Mouse (Mus musculus): ENCODE results near the gene Akap13. TPM values are rescaled to one million over a fixed set of nuclear protein-coding genes. Genes with fewer than 3 reads are reported as not detected.

Gene Akap13
- polyA plus RNA-seq, 1 experiment from 2014 or later, result 32.1 TPM

- H3K4me1 ChIP-seq (replicated peaks; ENCODE audit: control insufficient read depth, insufficient read depth, low read length), result 0 out of 2 replicates have a peak, but pooled peaks cover 3% of the 10 kb centered on the region
- ATAC-seq (ENCODE audit: low FRiP score), result no peak
- H3K36me3 ChIP-seq (ENCODE audit: control insufficient read depth, insufficient read depth, low read length), result no peaks in the 10 kb centered on the region
- no peak overlapping the region for H3K4me2 ChIP-seq (replicated peaks; ENCODE audit: low read depth, low read length)
- H3K27me3 ChIP-seq (ENCODE audit: control insufficient read depth, insufficient read depth, low read length), result no peaks in the 10 kb centered on the region
- H3K9me3 ChIP-seq (ENCODE audit: control insufficient read depth, low read length), result no peaks in the 10 kb centered on the region
- no peak overlapping the region for H3K27ac ChIP-seq (ENCODE audit: low read depth, low read length)
- H3K4me3 ChIP-seq (ENCODE audit: low read depth, low read length), result no peak overlapping the region
- 30% methylated on average over 7 of the region's 7 CpGs for WGBS
- H3K9ac ChIP-seq (ENCODE audit: low read depth, low read length), result no peak overlapping the region
- peak; percentile 6 for DNase-seq (ENCODE audit: low spot score)
Observed at GRCm38 (mm10) chr7:75470318-75470925, 15.1 kb downstream of the Akap13 start.

GRCm38 (mm10) chr7:75472316-75473195 is 17.2 kb downstream of the Akap13 start:
- ATAC-seq (ENCODE audit: low FRiP score), result no peak
- no peaks in the 10 kb centered on the region for H3K27me3 ChIP-seq (ENCODE audit: control insufficient read depth, insufficient read depth, low read length)
- DNase-seq (ENCODE audit: low spot score), result no peak
- H3K4me2 ChIP-seq (replicated peaks; ENCODE audit: low read depth, low read length), result no peak overlapping the region
- no peaks in the 10 kb centered on the region for H3K36me3 ChIP-seq (ENCODE audit: control insufficient read depth, insufficient read depth, low read length)
- H3K4me1 ChIP-seq (replicated peaks; ENCODE audit: control insufficient read depth, insufficient read depth, low read length), result 0 out of 2 replicates have a peak, but pooled peaks cover 3% of the 10 kb centered on the region
- H3K27ac ChIP-seq (ENCODE audit: low read depth, low read length), result no peak overlapping the region
- H3K9ac ChIP-seq (ENCODE audit: low read depth, low read length), result no peak overlapping the region
- WGBS, result 89% methylated on average over 7 of the region's 7 CpGs
- H3K4me3 ChIP-seq (ENCODE audit: low read depth, low read length), result no peak overlapping the region
- H3K9me3 ChIP-seq (ENCODE audit: control insufficient read depth, low read length), result no peaks in the 10 kb centered on the region

- Histone ChIP-seq H3K4me3 (ENCODE audit: low read depth, low read length) (no peak overlapping the region), H3K9me3 (ENCODE audit: control insufficient read depth, low read length) (no peaks in the 10 kb centered on the region), H3K27ac (ENCODE audit: low read depth, low read length) (no peak overlapping the region), H3K27me3 (ENCODE audit: control insufficient read depth, insufficient read depth, low read length) (no peaks in the 10 kb centered on the region), H3K4me2 (replicated peaks; ENCODE audit: low read depth, low read length) (no peak overlapping the region), H3K4me1 (replicated peaks; ENCODE audit: control insufficient read depth, insufficient read depth, low read length) (0 out of 2 replicates have a peak, but pooled peaks cover 3% of the 10 kb centered on the region), H3K9ac (ENCODE audit: low read depth, low read length) (no peak overlapping the region), H3K36me3 (ENCODE audit: control insufficient read depth, insufficient read depth, low read length) (no peaks in the 10 kb centered on the region)
- ATAC-seq (ENCODE audit: low FRiP score) (no peak), DNase-seq (ENCODE audit: low spot score) (no peak)
- WGBS, result 88% methylated on average over 1 of the region's 1 CpGs
Observed at GRCm38 (mm10) chr7:75473294-75473693, 18.0 kb downstream of the Akap13 start.

GRCm38 (mm10) chr7:75474064-75474463 is 18.7 kb downstream of the Akap13 start:
- Histone ChIP-seq H3K27me3 (ENCODE audit: control insufficient read depth, insufficient read depth, low read length) (no peaks in the 10 kb centered on the region), H3K9ac (ENCODE audit: low read depth, low read length) (no peak overlapping the region), H3K4me3 (ENCODE audit: low read depth, low read length) (no peak overlapping the region), H3K27ac (ENCODE audit: low read depth, low read length) (no peak overlapping the region), H3K4me1 (replicated peaks; ENCODE audit: control insufficient read depth, insufficient read depth, low read length) (0 out of 2 replicates have a peak, but pooled peaks cover 3% of the 10 kb centered on the region), H3K4me2 (replicated peaks; ENCODE audit: low read depth, low read length) (no peak overlapping the region), H3K36me3 (ENCODE audit: control insufficient read depth, insufficient read depth, low read length) (no peaks in the 10 kb centered on the region), H3K9me3 (ENCODE audit: control insufficient read depth, low read length) (no peaks in the 10 kb centered on the region)
- DNase-seq (ENCODE audit: low spot score) (no peak), ATAC-seq (ENCODE audit: low FRiP score) (no peak)
- WGBS, result 72% methylated on average over 1 of the region's 1 CpGs

- Histone ChIP-seq H3K36me3 (ENCODE audit: control insufficient read depth, insufficient read depth, low read length) (no peaks in the 10 kb centered on the region), H3K27ac (ENCODE audit: low read depth, low read length) (no peak overlapping the region), H3K9me3 (ENCODE audit: control insufficient read depth, low read length) (no peaks in the 10 kb centered on the region), H3K4me2 (replicated peaks; ENCODE audit: low read depth, low read length) (no peak overlapping the region), H3K4me1 (replicated peaks; ENCODE audit: control insufficient read depth, insufficient read depth, low read length) (0 out of 2 replicates have a peak, but pooled peaks cover 3% of the 10 kb centered on the region), H3K9ac (ENCODE audit: low read depth, low read length) (no peak overlapping the region), H3K27me3 (ENCODE audit: control insufficient read depth, insufficient read depth, low read length) (no peaks in the 10 kb centered on the region), H3K4me3 (ENCODE audit: low read depth, low read length) (no peak overlapping the region)
- DNase-seq (ENCODE audit: low spot score) (no peak), ATAC-seq (ENCODE audit: low FRiP score) (no peak)
Observed at GRCm38 (mm10) chr7:75474564-75475150, 19.3 kb downstream of the Akap13 start.

GRCm38 (mm10) chr7:75478060-75478459 is 22.7 kb downstream of the Akap13 start:
- H3K27ac ChIP-seq (ENCODE audit: low read depth, low read length), result no peak overlapping the region
- H3K4me1 ChIP-seq (replicated peaks; ENCODE audit: control insufficient read depth, insufficient read depth, low read length), result no peaks in the 10 kb centered on the region
- no peak overlapping the region for H3K4me2 ChIP-seq (replicated peaks; ENCODE audit: low read depth, low read length)
- H3K36me3 ChIP-seq (ENCODE audit: control insufficient read depth, insufficient read depth, low read length), result no peaks in the 10 kb centered on the region
- no peak for ATAC-seq (ENCODE audit: low FRiP score)
- DNase-seq (ENCODE audit: low spot score), result no peak
- H3K9me3 ChIP-seq (ENCODE audit: control insufficient read depth, low read length), result no peaks in the 10 kb centered on the region
- no peak overlapping the region for H3K9ac ChIP-seq (ENCODE audit: low read depth, low read length)
- H3K4me3 ChIP-seq (ENCODE audit: low read depth, low read length), result no peak overlapping the region
- no peaks in the 10 kb centered on the region for H3K27me3 ChIP-seq (ENCODE audit: control insufficient read depth, insufficient read depth, low read length)
- 88% methylated on average over 2 of the region's 2 CpGs for WGBS

GRCm38 (mm10) chr7:75480721-75481426 is 25.5 kb downstream of the Akap13 start:
- Histone ChIP-seq H3K27ac (ENCODE audit: low read depth, low read length) (no peak overlapping the region), H3K4me2 (replicated peaks; ENCODE audit: low read depth, low read length) (no peak overlapping the region), H3K4me1 (replicated peaks; ENCODE audit: control insufficient read depth, insufficient read depth, low read length) (no peaks in the 10 kb centered on the region), H3K9me3 (ENCODE audit: control insufficient read depth, low read length) (no peaks in the 10 kb centered on the region), H3K36me3 (ENCODE audit: control insufficient read depth, insufficient read depth, low read length) (no peaks in the 10 kb centered on the region), H3K9ac (ENCODE audit: low read depth, low read length) (no peak overlapping the region), H3K27me3 (ENCODE audit: control insufficient read depth, insufficient read depth, low read length) (no peaks in the 10 kb centered on the region), H3K4me3 (ENCODE audit: low read depth, low read length) (no peak overlapping the region)
- DNase-seq (ENCODE audit: low spot score) (no peak), ATAC-seq (ENCODE audit: low FRiP score) (no peak)
- WGBS, result 87% methylated on average over 6 of the region's 6 CpGs

- H3K27me3 ChIP-seq (ENCODE audit: control insufficient read depth, insufficient read depth, low read length), result no peaks in the 10 kb centered on the region
- no peak overlapping the region for H3K4me2 ChIP-seq (replicated peaks; ENCODE audit: low read depth, low read length)
- H3K9ac ChIP-seq (ENCODE audit: low read depth, low read length), result no peak overlapping the region
- WGBS, result 82% methylated on average over 2 of the region's 2 CpGs
- ATAC-seq (ENCODE audit: low FRiP score) (no peak), DNase-seq (ENCODE audit: low spot score) (no peak)
- H3K4me3 ChIP-seq (ENCODE audit: low read depth, low read length), result no peak overlapping the region
- H3K36me3 ChIP-seq (ENCODE audit: control insufficient read depth, insufficient read depth, low read length), result no peaks in the 10 kb centered on the region
- H3K4me1 ChIP-seq (replicated peaks; ENCODE audit: control insufficient read depth, insufficient read depth, low read length), result no peaks in the 10 kb centered on the region
- H3K9me3 ChIP-seq (ENCODE audit: control insufficient read depth, low read length), result no peaks in the 10 kb centered on the region
- H3K27ac ChIP-seq (ENCODE audit: low read depth, low read length), result no peak overlapping the region
Observed at GRCm38 (mm10) chr7:75486031-75486430, 30.7 kb downstream of the Akap13 start.

Data from hindbrain, embryonic 11.5 days (tissue).